Mouse (Mus musculus) CH12.LX (cell line): ENCODE data around the gene Med18. TPM values are rescaled to one million over a fixed set of nuclear protein-coding genes. Genes with fewer than 3 reads are reported as not detected.

ENCODE experiments used
- DNase-seq: peaks from one replicate; pipeline ENCODE4 v3.0.0-alpha.2; 2013; ENCODE audit errors: extremely low read depth
- H3K27ac ChIP-seq: 2 replicates; pipeline ENCODE4 v1.5.1; 2012; ENCODE audit warnings: low read depth, mild to moderate bottlenecking, control low read depth, moderate library complexity; ENCODE audit not compliant: insufficient read depth
- H3K27me3 ChIP-seq: replicated peaks from 2 replicates; pipeline ENCODE3; 2012; ENCODE audit warnings: inconsistent platforms
- H3K36me3 ChIP-seq, 2 experiments: replicated peaks in 1 of 2; 2 replicates each; pipeline versions ENCODE3 to v1.6.1; 2012; ENCODE audit warnings: inconsistent platforms in 1 of 2, low read length in 1 of 2, mild to moderate bottlenecking in 1 of 2, mixed read lengths in 1 of 2, moderate library complexity in 1 of 2; ENCODE audit not compliant: control insufficient read depth in 1 of 2, insufficient read depth in 1 of 2
- H3K4me1 ChIP-seq, 2 experiments: 2 replicates each; pipeline ENCODE4 v1.6.1; 2012; ENCODE audit warnings: inconsistent platforms in 1 of 2, moderate library complexity in 1 of 2; ENCODE audit not compliant: insufficient read depth in 2 of 2, control insufficient read depth in 1 of 2
- H3K4me2 ChIP-seq: 2 replicates; pipeline ENCODE4 v1.6.1; 2012; ENCODE audit warnings: low read depth, mild to moderate bottlenecking, control low read depth; ENCODE audit not compliant: poor library complexity, insufficient read depth, severe bottlenecking
- H3K4me3 ChIP-seq, 3 experiments: fragments of 150-350 bp in 1 of 3; sonication (generic) in 1 of 3; replicated peaks in 1 of 3; 2 replicates each; pipeline versions ENCODE3 to v1.5.1; 2011 to 2012; ENCODE audit warnings: low read depth in 2 of 3, low read length in 2 of 3, mild to moderate bottlenecking in 2 of 3, moderate library complexity in 2 of 3, control low read depth in 1 of 3, improper control_type of control experiment in 1 of 3, inconsistent platforms in 1 of 3, mixed read lengths in 1 of 3; ENCODE audit not compliant: poor library complexity in 1 of 3
- H3K79me2 ChIP-seq: replicated peaks from 2 replicates; pipeline ENCODE4 v1.6.1; 2012; ENCODE audit warnings: mild to moderate bottlenecking, moderate library complexity; ENCODE audit not compliant: control insufficient read depth, poor library complexity, insufficient read depth, severe bottlenecking; ENCODE audit errors: extremely low read depth
- H3K9ac ChIP-seq: 2 replicates; pipeline ENCODE4 v1.6.1; 2012; ENCODE audit warnings: low read depth, mild to moderate bottlenecking, control low read depth, moderate library complexity; ENCODE audit not compliant: insufficient read depth
- H3K9me3 ChIP-seq: replicated peaks from 2 replicates; pipeline ENCODE3; 2012; ENCODE audit warnings: low read length, inconsistent platforms, mixed read lengths
- BHLHE40 ChIP-seq: IDR thresholded peaks from 2 replicates; pipeline ENCODE4 v1.6.1; 2011; ENCODE audit warnings: mild to moderate bottlenecking, low read depth, low read length, improper control_type of control experiment
- E2F4 ChIP-seq: IDR thresholded peaks from 2 replicates; pipeline ENCODE4 v1.6.1; 2011; ENCODE audit warnings: low read depth, low read length, improper control_type of control experiment; ENCODE audit not compliant: insufficient replicate concordance
- ELF1 ChIP-seq: IDR thresholded peaks from 2 replicates; pipeline ENCODE4 v1.6.1; 2014; ENCODE audit warnings: low read depth, mild to moderate bottlenecking, inconsistent platforms, low read length, improper control_type of control experiment
- EP300 ChIP-seq: IDR thresholded peaks from 2 replicates; pipeline ENCODE4 v1.6.1; 2011; ENCODE audit warnings: low read length, improper control_type of control experiment
- ETS1 ChIP-seq: conservative IDR thresholded peaks from 2 replicates; pipeline ENCODE4 v1.6.1; 2012; ENCODE audit warnings: low read depth, mild to moderate bottlenecking, inconsistent platforms, low read length, improper control_type of control experiment, moderate library complexity
- GABPA ChIP-seq: IDR thresholded peaks from 2 replicates; pipeline ENCODE4 v1.6.1; 2012; ENCODE audit warnings: low read depth, low read length, improper control_type of control experiment, inconsistent platforms; ENCODE audit not compliant: insufficient replicate concordance
- HCFC1 ChIP-seq: IDR thresholded peaks from 2 replicates; pipeline ENCODE4 v1.6.1; 2012; ENCODE audit warnings: low read depth, mild to moderate bottlenecking, inconsistent platforms, low read length, improper control_type of control experiment
- JUN ChIP-seq: IDR thresholded peaks from 2 replicates; pipeline ENCODE4 v1.6.1; 2011; ENCODE audit warnings: low read depth, mild to moderate bottlenecking, low read length, improper control_type of control experiment, moderate library complexity; ENCODE audit not compliant: insufficient read depth
- MAX ChIP-seq: IDR thresholded peaks from 2 replicates; pipeline ENCODE4 v1.6.1; 2011; ENCODE audit warnings: low read length, improper control_type of control experiment
- MAZ ChIP-seq: IDR thresholded peaks from 2 replicates; pipeline ENCODE4 v1.6.1; 2012; ENCODE audit warnings: low read depth, mild to moderate bottlenecking, inconsistent platforms, low read length, improper control_type of control experiment, moderate library complexity
- MEF2A ChIP-seq: IDR thresholded peaks from 2 replicates; pipeline ENCODE4 v1.6.1; 2014; ENCODE audit warnings: low read depth, mild to moderate bottlenecking, inconsistent platforms, low read length, improper control_type of control experiment, borderline replicate concordance
- NELFE ChIP-seq: IDR thresholded peaks from 2 replicates; pipeline ENCODE4 v1.6.1; 2011; ENCODE audit warnings: low read depth, low read length, improper control_type of control experiment
- POLR2A ChIP-seq: IDR thresholded peaks from 2 replicates; pipeline ENCODE4 v1.6.1; 2011; ENCODE audit warnings: low read depth, mild to moderate bottlenecking, improper control_type of control experiment, low read length
- RAD21 ChIP-seq: IDR thresholded peaks from 2 replicates; pipeline ENCODE4 v1.6.1; 2011; ENCODE audit warnings: low read depth, mild to moderate bottlenecking, low read length, improper control_type of control experiment, moderate library complexity
- RCOR1 ChIP-seq: conservative IDR thresholded peaks from 2 replicates; pipeline ENCODE4 v1.6.1; 2012; ENCODE audit warnings: low read depth, mild to moderate bottlenecking, inconsistent platforms, low read length, improper control_type of control experiment
- SMC3 ChIP-seq: IDR thresholded peaks from 2 replicates; pipeline ENCODE4 v1.6.1; 2011; ENCODE audit warnings: low read depth, low read length, improper control_type of control experiment
- TBP ChIP-seq: conservative IDR thresholded peaks from 2 replicates; pipeline ENCODE4 v1.6.1; 2011; ENCODE audit warnings: low read depth, low read length, improper control_type of control experiment
- TCF12 ChIP-seq: IDR thresholded peaks from 2 replicates; pipeline ENCODE4 v1.6.1; 2014; ENCODE audit warnings: low read depth, mild to moderate bottlenecking, inconsistent platforms, low read length, improper control_type of control experiment
- UBTF ChIP-seq: IDR thresholded peaks from 2 replicates; pipeline ENCODE4 v1.6.1; 2012; ENCODE audit warnings: low read depth, mild to moderate bottlenecking, inconsistent platforms, low read length, improper control_type of control experiment, moderate library complexity
- USF2 ChIP-seq: conservative IDR thresholded peaks from 2 replicates; pipeline ENCODE4 v1.6.1; 2011; ENCODE audit warnings: low read depth, low read length, improper control_type of control experiment
- ZC3H11A ChIP-seq: IDR thresholded peaks from 2 replicates; pipeline ENCODE4 v1.6.1; 2012; ENCODE audit warnings: low read depth, mild to moderate bottlenecking, inconsistent platforms, low read length, improper control_type of control experiment
- ZMIZ1 ChIP-seq: IDR thresholded peaks from 2 replicates; pipeline ENCODE4 v1.6.1; 2012; ENCODE audit warnings: low read depth, mild to moderate bottlenecking, inconsistent platforms, low read length, improper control_type of control experiment
- ZNF384 ChIP-seq: IDR thresholded peaks from 2 replicates; pipeline ENCODE4 v1.6.1; 2012; ENCODE audit warnings: low read depth, low read length, improper control_type of control experiment, inconsistent platforms
- dilution Hi-C: fragments of 300-500 bp; cut with MboI; formaldehyde crosslinking; loops from 2 replicates; pipeline ENCODE4 v1.14.3; 2020; ENCODE audit warnings: low sequenced_read_pairs; ENCODE audit not compliant: extremely low pct_unique_long_range_greater_than_20kb, extremely low pct_ligation_motif_present
- in situ Hi-C: fragments of 300-500 bp; cut with MboI; formaldehyde crosslinking; loops from 3 replicates; pipeline ENCODE4 v1.14.3; 2019; ENCODE audit warnings: low sequenced_read_pairs, low pct_ligation_motif_present, low pct_unique_long_range_greater_than_20kb, mixed read lengths
- polyA plus RNA-seq: library from polyadenylated mRNA; unstranded; fragments of >175 nt; gene quantifications from 2 replicates; pipeline ENCODE4 v1.2.1, GENCODE M21; 2012; ENCODE audit warnings: low read depth; ENCODE audit not compliant: insufficient read length
- total RNA-seq, 2 experiments: library from RNA; depleted of rRNA; stranded (reverse); fragments of 300-350 nt in 1 of 2; fragments of >200 nt in 1 of 2; gene quantifications; 2 replicates each; pipeline ENCODE4 v1.2.3; 2012 to 2014

Gene Med18
- total and polyA plus RNA-seq, 3 experiments = 12.7 to 17.6 (median 15.5) TPM

- DNase-seq = no peak
- H3K36me3 ChIP-seq = peaks cover 24 to 47% of the 10 kb centered on the region in 2 experiments
- H3K27ac ChIP-seq = no peak overlapping the region
- TF ChIP-seq TCF12 (no peak), ZC3H11A (no peak), E2F4 (no peak), TBP (no peak), UBTF (no peak), EP300 (no peak), NELFE (no peak), ZNF384 (no peak), HCFC1 (no peak), RCOR1 (no peak), ZMIZ1 (no peak), ELF1 (no peak), MEF2A (no peak), BHLHE40 (no peak), MAX (no peak)
- dilution Hi-C loops = no loop called here
- peaks cover 3 to 24% of the 10 kb centered on the region in 2 experiments; a peak in 3 of 4 replicates for H3K4me1 ChIP-seq
- peaks cover 9% of the 10 kb centered on the region for H3K79me2 ChIP-seq
- H3K4me3 ChIP-seq = no peak overlapping the region
- no peaks in the 10 kb centered on the region for H3K27me3 ChIP-seq
- in situ Hi-C loops = no loop called here
- H3K9ac ChIP-seq = no peak overlapping the region
- no peak overlapping the region for H3K4me2 ChIP-seq
- H3K9me3 ChIP-seq = no peaks in the 10 kb centered on the region
These were observed 8.2 kb downstream of the Med18 start for GRCm38 (mm10) chr4:132455561-132455960.

DNA sequence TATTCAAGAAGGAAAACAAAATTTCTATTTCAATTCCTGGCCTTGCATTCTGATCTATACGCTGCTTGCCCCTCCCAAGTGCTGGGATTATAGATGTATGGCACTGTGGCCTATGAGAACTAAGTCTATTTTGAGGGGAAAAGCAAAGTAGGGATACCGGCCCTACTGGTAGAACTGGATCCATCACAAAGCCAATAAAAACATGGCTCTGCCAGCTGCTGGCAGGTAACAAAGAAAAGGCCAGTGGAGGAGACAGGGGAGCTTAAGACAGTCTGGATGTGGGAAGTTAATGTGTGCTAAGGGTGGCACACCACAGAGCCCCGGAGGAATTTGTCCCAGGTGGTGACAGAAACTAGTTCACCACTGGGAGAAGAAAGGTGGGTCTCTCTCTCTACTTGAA is 8.6 kb downstream of the Med18 start:
- peaks cover 21 to 43% of the 10 kb centered on the region in 2 experiments for H3K36me3 ChIP-seq
- dilution Hi-C loops (no loop called here), in situ Hi-C loops (no loop called here)
- TF ChIP-seq UBTF = no peak
- TF ChIP-seq EP300 = no peak
- TF ChIP-seq RCOR1 = no peak
- TF ChIP-seq GABPA = no peak
- TF ChIP-seq POLR2A = no peak
- TF ChIP-seq ETS1 = no peak
- TF ChIP-seq HCFC1 = no peak
- TF ChIP-seq RAD21 = no peak
- TF ChIP-seq MAZ = no peak
- TF ChIP-seq JUN = no peak
- no peak for TF ChIP-seq TCF12
- TF ChIP-seq ZC3H11A = no peak
- TF ChIP-seq ZMIZ1 = no peak
- TF ChIP-seq BHLHE40 = no peak
- no peak for TF ChIP-seq USF2
- TF ChIP-seq SMC3 = no peak
- H3K27ac ChIP-seq = no peak overlapping the region
- no peak overlapping the region for H3K4me3 ChIP-seq
- no peak overlapping the region for H3K4me2 ChIP-seq
- no peak overlapping the region for H3K9ac ChIP-seq
- H3K79me2 ChIP-seq = peaks cover 6% of the 10 kb centered on the region; the same call in 1 of the 2 replicates
- H3K27me3 ChIP-seq = no peaks in the 10 kb centered on the region
- no peak for DNase-seq
- peaks cover 3 to 21% of the 10 kb centered on the region in 2 experiments; a peak in 3 of 4 replicates for H3K4me1 ChIP-seq
- no peaks in the 10 kb centered on the region for H3K9me3 ChIP-seq
